Mouse (Mus musculus): ENCODE data around the gene Polm.

The Polm gene

DNA sequence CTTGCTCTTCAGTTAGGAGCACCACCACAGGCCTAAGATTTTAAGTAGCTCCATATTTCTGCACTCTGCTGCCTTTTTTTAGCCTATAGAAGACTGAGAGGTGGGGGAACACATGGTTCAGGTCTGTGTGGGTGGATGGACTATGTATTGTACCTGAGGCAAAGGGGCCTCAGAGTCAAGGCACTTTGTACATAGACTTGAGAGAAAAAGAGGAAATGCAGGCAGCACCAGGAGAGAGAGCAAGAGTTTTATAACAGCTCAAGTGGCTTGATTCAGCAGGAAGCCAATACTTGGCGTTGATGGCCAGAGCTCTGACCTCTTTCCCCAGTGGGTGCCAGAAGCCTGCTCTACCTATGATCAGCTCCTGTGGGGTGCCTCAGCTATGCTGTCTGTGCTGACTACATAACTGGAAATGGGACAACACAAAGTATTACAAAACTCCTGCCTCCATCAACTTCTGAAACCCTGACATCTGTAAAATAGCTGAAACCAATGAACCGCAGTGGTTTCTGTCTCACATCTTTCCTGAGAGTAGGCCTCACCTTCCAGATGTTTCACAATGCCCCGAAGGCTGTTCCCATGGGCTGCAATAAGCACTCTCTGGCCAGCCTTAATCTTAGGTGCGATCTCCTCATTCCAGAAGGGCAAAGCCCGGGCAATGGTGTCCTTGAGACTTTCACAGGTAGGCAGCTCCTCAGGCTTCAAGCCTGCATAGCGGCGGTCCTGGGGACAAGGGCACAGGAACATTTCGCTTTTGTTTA, 35.2 kb downstream of the Polm start:
- DNase-seq, result no peak

DNA sequence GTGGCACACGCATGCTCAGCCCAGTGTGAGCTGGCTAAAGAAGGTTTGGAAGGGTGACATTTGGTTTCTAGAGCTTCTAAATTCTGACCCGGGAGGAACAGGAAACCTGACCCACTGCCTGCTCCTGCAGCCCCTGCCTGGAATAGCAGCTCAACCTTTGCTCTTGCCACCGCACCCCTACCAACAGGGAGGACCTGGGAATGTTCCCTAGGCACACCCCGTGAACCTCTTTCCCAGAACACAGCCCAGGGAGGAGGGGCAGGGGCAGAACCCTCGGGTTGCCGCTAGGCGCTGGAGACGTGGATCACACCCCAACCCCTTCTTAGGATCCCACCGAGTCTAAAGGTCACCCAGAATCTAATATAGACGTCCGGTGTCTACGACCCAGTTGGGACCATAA, 35.8 kb downstream of the Polm start:
- DNase-seq, result no peak

DNA sequence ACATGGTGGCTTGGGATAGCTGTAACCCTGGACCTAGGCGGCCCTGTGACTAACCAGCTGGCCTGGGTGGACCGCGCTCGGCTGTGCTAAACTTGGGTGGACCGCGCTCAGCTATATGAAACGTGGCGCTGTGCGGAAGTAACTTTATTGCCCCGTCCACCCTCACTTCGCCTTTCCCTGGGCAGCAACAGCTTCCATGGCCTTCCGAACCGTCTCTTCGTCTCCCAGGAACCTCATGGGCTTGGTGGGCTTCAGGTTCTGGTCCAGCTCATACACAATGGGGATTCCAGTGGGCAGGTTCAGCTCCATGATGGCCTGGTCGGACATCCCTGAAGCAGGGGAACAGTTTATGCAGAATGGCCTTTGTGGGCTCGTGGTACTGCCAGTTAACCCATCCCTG, 36.3 kb downstream of the Polm start:
- no peak for DNase-seq

DNA sequence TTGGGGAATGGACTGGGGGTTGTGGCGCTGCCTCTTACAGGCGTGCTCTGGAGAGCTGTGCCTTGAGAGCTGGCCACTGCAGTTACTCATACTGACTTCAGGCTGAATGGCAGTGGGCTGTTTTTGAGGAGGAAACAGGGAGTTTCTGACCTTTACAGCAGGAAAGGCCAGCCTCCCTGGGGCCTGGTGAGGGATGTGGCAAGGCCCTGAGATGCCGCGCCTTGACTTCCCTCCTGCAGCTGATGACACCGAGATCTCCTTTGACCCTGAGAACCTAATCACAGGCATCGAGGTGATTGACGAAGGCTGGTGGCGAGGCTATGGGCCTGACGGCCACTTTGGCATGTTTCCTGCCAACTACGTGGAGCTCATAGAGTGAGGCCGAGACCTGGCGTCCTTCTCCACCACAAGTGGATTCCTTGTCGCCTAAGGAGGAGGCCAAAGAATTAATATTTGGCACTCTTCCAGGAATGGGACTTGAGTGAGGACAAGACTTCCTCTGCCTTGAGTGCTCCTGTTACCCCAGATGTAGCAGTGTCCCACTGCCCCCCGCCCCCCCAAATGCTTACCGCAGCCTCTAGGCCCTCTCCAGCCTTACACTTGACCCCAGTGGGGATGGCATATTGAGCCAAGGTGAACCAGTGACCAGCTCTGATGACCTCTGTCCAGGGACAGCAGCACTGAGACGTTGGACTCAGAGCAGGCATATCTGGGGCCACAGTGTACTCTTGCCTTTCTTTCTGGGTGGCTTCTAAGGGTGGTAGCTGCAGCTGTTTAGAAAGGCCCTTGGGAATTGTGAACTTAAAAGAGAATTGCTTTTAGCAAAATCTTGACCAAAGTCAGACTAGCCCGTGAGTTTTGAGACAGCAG, 38.0 kb downstream of the Polm start:
- DNase-seq, result no peak

DNA sequence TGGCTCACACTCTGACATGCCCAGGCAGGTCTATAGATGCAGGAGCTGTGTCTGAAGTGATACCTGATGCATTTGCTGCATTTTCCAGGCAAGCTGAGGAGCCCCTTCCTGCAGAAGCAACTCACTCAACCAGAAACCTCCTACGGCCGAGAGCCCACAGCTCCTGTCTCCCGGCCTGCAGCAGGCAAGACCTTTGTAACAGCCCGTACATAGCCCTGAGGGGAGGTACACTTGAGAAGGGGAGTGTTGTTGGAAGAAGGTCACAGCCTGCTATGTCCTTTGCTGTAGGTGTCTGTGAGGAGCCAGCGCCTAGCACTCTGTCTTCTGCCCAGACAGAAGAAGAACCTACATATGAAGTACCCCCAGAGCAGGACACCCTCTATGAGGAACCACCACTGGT, 39.9 kb downstream of the Polm start:
- no peak for DNase-seq

DNA sequence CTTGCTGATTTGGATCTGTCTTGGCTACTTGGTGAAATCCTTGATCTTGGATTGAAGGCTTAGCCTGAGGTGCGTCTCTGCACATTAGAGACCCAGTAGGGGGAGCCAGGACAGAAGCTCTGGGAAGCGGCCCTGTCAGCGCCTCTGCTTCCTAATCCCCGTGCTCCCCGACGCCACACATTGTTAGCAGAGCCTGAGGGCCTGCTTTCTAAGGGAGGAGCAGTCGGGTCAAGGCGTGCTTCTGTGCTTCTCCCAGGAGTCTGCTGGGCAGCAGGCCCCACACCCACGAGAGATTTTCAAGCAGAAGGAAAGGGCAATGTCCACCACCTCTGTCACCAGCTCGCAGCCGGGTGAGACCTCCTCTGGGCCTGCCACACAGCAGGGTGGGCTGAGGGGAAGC, 40.4 kb downstream of the Polm start:
- no peak for DNase-seq

DNA sequence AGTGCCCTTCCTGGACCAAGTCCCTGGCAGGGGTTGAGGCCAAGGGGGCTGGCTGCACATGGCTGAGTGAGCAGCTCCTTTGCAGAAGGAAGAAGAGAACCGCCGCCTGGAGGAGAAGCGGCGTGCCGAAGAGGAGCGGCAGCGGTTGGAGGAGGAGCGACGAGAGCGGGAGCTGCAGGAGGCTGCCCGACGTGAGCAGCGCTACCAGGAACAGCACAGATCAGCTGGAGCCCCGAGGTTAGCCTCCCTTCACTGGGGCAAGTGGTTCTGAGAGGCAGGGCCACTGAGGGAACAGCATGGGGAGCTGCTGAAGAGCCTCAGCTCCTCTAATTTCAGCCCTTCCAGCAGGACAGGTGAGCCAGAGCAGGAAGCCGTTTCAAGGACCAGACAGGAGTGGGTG, 40.9 kb downstream of the Polm start:
- DNase-seq, result no peak

DNA sequence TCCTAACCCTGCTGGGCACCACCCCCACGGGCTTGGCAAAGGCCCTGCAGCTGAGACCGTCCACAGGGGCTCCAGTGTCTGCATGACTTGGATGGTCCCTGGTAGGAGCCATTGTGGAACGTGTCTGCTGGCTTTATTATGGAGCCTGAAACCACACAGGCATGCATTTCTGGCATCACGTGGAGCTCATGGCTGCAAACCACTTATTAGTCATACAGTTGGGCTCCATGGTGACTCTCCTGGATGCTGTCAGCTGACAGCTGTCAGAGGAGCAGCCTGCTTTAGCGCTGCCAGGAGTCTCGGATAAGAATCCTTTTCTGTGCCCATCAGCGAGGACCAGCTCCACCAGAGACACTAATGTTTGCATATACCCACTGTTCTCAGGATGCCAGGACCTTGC, 42.1 kb downstream of the Polm start:
- DNase-seq, result no peak

DNA sequence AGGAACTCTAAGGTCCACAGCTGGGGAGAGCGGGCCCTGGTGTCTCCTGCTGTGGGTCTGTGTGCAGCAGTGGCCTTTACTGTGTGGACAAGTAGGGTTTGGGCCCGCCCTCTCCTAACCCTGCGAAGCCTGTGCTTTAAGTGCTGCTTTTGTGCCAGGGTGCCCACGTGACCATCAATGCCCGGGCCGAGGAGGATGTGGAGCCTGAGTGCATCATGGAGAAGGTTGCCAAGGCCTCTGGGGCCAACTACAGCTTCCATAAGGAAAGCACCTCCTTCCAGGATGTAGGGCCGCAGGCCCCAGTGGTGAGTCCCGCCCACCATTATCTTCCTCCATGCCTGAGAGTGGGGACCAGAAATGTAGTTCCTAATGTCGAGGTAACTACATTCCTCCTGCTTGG, 42.5 kb downstream of the Polm start:
- no peak for DNase-seq

DNA sequence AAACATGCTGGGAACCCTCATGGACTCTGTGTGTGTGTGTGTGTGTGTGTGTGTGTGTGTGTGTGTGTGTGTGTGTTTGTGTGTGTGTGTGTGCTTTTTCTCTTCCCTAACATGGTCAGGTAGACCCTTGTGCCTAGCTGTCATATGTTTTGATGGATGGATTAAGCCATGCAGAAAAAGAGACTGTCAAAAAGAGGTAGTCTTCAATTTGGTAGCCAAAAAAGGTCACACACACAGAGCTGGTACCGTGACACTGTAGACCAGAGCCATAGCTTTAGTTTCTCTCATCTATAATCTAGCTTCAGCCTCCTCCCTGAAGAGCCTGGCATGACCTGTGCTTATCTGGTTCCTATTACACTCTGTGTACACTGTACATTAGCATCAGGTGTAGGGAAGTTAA, 47.4 kb downstream of the Polm start:
- no peak for DNase-seq

DNA sequence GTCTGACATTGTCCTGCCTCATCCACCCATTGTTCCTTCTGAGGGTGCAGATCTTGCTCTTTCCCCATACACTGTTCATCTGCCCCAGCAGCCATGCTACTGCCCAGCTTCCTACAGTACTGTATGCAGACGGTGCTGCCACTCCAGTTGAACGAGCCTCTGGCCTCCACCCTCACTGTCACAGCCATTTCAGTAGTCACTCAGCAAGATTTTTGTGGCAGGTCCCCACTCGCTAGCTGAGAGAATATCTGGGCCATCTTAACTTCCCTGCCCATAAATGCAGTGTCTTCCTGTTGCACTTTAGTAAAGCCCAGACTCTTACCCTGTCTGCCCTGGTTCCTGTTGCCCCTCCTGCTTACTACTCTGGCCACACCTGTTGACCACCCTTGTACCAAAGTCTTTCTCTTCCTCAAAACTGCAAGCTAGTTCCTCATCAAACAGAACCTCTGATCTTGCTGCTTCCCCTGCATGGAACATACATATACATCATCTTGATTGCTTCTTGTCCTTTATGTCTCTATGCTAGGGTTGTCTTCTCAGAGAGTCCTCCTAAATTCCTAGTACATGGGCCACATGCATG, 48.0 kb downstream of the Polm start:
- no peak for DNase-seq

DNA sequence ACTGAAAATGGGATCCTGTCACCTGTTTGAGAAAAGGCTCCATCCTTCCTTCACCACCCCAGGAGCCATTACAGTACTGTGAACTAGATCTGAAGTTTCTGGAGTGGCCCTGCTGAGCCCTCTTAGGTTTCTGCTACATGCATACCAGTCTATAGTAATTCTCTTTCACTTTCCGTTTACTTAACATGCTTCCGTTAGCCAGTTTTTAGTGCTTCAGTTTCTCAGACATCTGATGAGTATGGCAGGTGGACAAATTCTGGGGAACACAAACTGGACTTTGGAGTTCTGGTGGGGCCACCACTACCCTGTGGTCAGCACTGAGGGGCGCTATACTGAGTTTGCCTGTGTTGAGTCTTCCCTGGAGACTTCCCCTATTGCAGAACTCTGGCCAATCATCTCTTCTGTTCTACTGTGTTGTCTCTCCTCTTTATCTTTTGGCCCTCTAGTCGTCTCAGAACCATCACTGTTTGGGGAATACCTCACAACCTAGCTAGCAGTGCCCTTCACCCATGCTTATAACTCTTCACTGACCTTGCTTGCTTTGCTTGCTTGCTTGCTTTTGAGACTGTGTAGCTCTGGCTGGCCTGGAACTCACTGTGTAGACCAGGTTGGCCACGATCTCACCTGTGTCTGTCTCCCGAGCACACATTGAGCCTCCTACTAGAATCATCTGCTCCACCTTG, 48.6 kb downstream of the Polm start:
- peak; percentile 40 for DNase-seq

DNA sequence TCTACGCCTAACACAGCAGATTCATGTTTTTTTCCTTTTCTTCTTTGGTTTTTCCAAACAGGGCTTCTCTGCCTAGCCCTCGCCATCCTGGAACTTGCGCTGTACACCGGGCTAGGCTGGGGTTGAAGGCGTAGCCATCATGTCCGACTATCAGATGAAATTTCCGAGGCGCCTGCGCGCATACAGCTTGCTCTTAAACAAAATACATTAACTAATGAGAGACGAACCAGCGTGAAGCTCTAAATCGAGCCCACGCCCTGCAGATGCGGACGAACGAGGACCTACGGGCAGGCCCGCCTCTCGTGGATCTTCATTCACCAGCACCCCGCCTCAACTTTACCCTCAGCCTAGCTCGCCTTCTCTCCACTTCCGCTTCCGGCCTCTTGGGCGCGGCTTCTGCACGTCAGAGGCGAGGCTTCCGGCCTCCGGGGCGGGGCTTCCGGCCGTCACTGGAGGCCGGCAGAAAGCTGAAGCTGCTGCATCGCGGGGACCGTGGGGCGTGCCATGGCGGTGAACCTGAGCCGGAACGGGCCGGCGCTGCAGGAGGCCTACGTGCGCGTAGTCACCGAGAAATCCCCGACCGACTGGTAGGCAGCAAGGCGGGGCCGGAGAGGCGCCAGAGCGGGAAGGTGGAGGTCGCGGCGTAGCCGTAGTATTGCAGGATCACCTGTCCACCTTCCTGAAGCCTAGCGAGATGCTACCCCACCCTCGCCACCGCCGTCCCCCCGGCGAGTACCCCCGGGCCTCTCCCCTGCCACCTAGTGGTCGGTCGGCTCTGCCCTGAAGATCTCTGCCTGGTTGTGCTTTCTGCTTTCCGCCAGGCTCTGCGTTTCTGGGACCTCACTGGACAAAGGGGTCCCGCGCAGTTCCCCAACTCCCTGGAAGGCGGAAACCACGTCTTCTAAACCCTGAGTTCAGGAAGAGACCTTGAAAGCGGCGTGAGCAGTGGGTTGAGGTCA, 49.5 kb downstream of the Polm start, which contains the start of gene Dbnl:
Dbnl (plus strand) TSS at position 433 of the 959 bp plus-strand sequence.
- peak; percentile 97 for DNase-seq

DNA sequence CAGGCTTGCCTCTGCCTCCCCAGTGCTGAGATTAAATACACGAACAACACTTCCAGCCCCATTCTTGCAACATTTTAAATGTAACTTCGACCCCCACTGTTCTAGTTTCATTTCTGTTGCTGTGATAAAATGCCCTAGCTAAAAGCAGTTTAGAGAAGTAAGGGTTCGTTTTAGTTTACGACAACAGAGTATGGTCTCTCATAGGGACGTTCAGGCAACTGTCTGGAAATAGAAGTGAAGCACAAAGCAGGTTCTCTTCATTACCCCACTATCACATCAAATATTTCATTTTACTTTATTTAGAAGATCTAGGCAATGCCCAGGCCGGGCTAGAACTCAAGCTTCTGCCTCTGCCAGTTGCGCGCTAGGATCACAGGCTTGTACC, 50.2 kb downstream of the Polm start:
- no peak for DNase-seq

DNA sequence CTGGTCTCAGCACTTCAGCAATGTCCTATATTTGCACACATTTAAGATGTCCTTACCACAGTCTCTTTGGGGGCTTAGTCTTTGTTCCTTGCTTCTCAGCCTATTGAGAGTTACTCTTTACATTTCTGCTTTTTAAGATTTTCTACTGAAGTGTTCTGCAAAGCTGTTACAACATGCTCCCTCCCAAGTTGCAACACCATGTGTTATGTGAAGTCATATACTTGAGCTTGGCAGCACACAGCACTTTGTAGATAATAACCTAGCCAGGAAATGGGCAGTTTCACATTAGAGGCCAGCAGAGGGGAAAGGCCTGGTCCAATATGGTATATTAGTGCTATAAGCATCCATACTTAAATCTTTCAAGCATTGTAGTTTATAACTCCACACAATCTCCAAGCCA, 52.1 kb downstream of the Polm start:
- DNase-seq, result no peak

DNA sequence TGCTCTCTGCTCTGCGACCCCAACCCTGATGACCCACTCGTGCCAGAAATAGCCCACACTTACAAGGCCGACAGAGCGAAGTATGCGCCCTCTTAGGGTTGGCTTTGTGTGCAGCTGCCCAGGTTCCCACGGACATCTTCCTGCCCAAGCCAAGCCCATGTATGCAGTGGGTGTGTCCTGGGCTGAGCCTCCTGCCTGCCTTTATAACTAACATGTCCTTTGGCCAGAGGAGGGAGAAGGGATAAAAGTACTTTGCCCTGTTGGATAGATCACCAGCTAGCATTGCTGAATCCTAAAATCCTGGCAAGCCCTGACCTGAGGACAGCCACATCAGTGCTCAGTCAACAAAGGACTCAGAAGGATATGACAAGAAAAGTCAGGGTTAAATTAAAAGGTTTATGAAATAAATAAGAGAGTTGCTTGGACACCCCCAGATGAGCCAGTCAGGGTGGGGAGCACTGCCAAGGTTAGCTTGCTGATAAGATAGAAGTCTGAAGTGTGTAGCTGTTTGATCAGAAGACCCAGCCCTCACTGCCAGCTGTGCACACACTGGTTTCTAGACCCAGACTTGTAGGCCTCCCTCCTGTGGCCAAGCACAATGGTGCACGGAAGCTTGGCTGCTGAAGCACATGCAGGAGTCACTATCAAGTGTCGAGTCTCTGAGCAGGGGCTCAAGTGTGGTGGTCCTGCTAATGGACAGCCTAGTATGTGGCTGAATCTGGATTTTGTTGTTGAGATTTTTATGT, 55.4 kb downstream of the Polm start:
- DNase-seq, result peak; percentile 68

DNA sequence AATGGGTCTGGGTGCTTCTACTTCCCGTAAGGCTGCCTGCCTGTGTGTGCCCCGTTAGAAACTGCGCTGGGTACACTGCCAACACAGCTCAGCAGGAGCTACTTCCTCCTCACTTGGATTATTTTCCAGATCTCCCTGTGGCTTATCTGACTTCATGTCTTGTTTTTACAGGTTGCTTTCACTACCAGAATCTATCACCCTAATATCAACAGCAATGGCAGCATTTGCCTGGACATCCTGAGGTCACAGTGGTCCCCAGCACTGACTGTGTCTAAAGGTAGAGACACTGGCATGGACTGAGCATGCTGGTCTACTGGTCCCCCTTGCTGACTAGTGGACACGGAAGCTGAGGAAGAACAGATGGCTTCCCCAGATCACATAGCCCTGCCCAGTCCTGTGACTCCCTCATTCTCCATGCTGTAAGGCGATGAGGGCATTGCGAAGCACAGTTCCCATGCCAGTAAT, 57.7 kb downstream of the Polm start:
- no peak for DNase-seq

DNA sequence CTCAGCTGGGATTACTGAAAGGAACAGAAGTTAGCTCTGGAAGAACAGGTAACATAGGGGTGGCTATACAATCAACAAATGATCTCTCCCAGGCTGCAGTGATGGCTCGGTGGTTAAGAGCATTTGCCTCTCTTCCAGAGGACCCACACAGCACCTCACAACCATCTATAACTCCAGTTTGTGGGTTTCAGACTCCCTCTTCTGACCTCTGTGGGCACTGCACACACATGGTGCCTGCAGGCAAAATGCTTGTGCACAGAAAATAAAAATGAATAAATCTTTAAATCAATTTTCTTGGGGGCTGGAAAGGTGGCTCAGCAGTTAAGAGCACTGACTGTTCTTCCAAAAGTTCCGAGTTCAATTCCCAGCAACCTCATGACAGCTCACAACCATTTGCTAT, 59.3 kb downstream of the Polm start:
- DNase-seq, result peak; percentile 57

Measured in thymus, postnatal 4 days (tissue).